Mouse (Mus musculus) spleen, adult 18-20 months (tissue): ENCODE results near the gene Eya4.

Experiments used
- DNase-seq, 2 experiments: peaks; one replicate each; pipeline ENCODE4 v3.0.0; 2022; ENCODE audit warnings: mixed read lengths in 2 of 2

The Eya4 gene

DNA sequence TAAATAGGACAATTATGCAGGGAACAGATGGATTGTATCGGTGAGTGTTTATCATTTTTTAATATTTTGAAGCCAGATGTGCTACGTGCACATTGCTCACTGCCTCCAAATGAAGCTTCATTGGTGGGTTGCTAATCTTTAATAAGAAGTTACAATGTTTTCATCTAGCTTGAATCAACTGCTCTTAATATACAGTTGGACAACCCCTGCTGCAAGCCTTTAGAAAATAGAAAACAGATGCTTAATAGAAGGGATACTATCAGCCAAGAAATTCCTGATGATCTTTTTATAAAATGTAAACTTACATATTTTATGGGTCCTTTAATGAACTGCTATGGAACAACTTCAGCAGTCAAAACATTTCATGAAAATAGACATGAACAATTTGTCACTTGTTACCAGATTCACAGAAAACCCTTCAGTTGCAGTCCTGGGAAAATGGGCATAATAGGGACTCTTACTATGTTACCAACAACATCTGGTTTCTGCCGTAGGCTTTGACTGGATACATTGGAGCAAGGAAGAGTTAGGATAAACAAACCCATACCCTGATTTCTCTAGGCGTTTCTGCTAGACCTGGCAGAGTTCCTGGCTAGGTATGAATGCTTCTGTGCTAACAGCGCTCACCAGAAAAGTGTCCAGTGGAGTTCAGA lies 290.4 kb downstream of the Eya4 start:
- DNase-seq: no peak

DNA sequence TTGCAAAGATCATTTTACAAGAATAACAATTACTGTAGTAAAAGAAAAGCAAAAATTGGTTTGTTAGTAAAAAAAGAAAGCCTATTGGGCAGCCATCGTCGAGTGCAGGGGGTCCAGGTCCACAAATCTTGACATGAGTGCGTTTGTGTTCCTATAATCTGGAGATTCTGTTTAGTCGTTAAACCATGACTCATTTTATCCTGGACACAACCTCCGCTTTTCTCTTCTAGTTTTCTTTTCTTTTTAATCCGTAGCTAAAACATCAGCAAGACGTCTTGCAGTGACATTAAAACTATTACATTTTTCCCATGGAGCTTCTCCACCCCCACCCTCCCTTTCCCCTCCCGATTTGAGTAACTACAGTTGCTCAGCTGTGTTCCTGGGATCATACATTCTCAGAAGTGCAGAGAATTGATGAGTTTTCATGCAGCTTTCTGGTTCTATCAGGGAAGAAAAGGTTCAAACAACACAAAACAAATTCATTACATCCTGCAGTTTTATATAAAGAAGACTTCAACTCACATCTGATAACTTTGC lies 297.1 kb downstream of the Eya4 start:
- no peak for DNase-seq
